In the genomic region with DNA sequence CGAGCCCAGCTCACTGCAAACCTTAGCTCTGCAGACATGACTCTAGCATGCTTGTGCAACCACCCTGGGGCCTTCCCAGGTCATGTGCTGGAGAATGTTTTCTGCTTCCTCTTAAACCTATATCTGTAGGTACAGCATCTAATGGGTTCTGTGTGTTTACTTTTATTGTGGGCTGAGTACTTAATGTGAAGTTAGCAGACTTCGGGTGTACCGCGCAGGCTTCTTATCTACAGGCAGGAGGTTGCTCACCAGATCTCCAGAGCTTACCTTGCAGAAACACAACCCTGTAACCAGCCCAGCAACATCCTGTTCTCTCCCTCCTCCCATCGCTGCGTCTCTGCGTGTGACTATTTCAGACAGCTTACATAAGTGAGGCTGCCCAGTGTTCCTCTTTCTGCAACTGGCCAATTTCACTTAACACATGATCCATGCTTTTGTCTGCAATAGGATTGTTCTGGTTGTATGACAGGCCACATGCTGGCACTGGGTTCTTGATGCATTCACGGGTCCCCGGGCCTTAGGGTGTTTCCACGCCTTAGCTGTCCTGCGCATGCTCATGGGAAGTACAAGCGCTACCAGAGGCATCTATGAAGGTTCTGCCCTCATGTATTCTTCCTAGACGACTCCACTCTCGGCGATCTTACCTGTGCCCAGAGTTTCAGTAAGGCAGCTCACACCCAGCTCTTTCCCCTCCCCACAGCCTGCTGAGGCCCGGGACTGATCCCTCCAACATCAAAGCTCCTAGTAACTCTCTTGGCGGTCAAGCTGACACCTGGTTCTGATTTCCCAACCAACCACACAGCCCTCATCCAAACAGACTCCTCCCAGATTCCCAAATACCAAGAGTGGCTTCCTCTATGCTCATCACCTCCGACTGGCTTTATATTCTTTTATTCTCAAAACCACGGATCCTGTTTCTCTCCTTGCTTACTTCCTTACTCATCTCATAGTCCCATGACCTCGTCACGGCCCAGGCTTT, we compare ENCODE assay signal across 9 mouse cellular contexts.
DNase-seq lines count a peak whose midpoint lies in the region; ATAC-seq and TF ChIP-seq lines count a peak whose summit lies in the region.
"Had no signal": no experiment of that assay in that cellular context is flagged by ENCODE, and none has a peak within 500 bp of the region (broad histone marks: within the 10 kb centered on the region; RNA-seq: fewer than 3 reads in every experiment).

No protein-coding gene starts in this region.

- no peak overlapping the region for H3K4me3 ChIP-seq in left cerebral cortex, adult 2 months
- H3K4me3 ChIP-seq in brown adipose tissue, adult 24 weeks (ENCODE audit: insufficient read depth, low read depth, low read length): no peak overlapping the region
- H3K4me3 ChIP-seq in limb, embryonic 12.5 days (replicated peaks): no peak overlapping the region
- no peak overlapping the region for H3K4me3 ChIP-seq in olfactory bulb, adult 2 months (ENCODE audit: insufficient read depth, low read depth, low read length)
- no peak overlapping the region for H3K4me3 ChIP-seq in kidney, adult 2 months (ENCODE audit: insufficient read depth, low read depth, low read length)
- H3K4me3 ChIP-seq: neural tube, embryonic 13.5 days had no signal

- no peak for TF ChIP-seq CTCF in left cerebral cortex, adult 2 months (IDR thresholded peaks at IDR 0.05)
- TF ChIP-seq CTCF in olfactory bulb, adult 2 months (IDR thresholded peaks at IDR 0.05; ENCODE audit: insufficient read depth, low read depth, low read length): no peak
- no peak for TF ChIP-seq CTCF in kidney, adult 2 months (conservative IDR thresholded peaks at IDR 0.05; ENCODE audit: insufficient read depth, insufficient read length, low read depth, low read length)

- WGBS in limb, embryonic 12.5 days: 51% methylated on average over 21 of the region's 21 CpGs
- WGBS in olfactory bulb, adult 2 months: 83% methylated on average over 21 of the region's 21 CpGs
- 78% methylated on average over 21 of the region's 21 CpGs for WGBS in kidney, adult 2 months

- no peak for ATAC-seq in limb, embryonic 12.5 days (ENCODE audit: insufficient number of reproducible peaks, insufficient read depth, low FRiP score, low TSS enrichment, low read depth)

- peak overlapping the region; percentile 7; the same call in 1 of the 2 replicates for H3K4me2 ChIP-seq in limb, embryonic 12.5 days
- H3K4me2 ChIP-seq: neural tube, embryonic 13.5 days had no signal

- peaks cover 7% of the 10 kb centered on the region; the same call in 1 of the 2 replicates for H3K4me1 ChIP-seq in brown adipose tissue, adult 24 weeks (ENCODE audit: control insufficient read depth, insufficient read depth, insufficient read length, low read length)
- peaks cover 61% of the 10 kb centered on the region for H3K4me1 ChIP-seq in limb, embryonic 12.5 days (replicated peaks)
- peaks cover 19% of the 10 kb centered on the region for H3K4me1 ChIP-seq in olfactory bulb, adult 2 months (ENCODE audit: control insufficient read depth, insufficient read depth, low read length)
- H3K4me1 ChIP-seq in kidney, adult 2 months (ENCODE audit: control insufficient read depth, insufficient read depth, low read length): peaks cover 6% of the 10 kb centered on the region; the same call in 1 of the 2 replicates

- no peaks in the 10 kb centered on the region for H3K27me3 ChIP-seq in limb, embryonic 12.5 days
- no peaks in the 10 kb centered on the region for H3K27me3 ChIP-seq in kidney, adult 2 months (replicated peaks; ENCODE audit: control insufficient read depth, insufficient read depth, low read length)
- H3K27me3 ChIP-seq: neural tube, embryonic 13.5 days had no signal

- TF ChIP-seq POLR2A in olfactory bulb, adult 2 months (IDR thresholded peaks at IDR 0.05; ENCODE audit: insufficient read depth, low read depth, low read length): no peak
- TF ChIP-seq POLR2A in kidney, adult 2 months (IDR thresholded peaks at IDR 0.05; ENCODE audit: low read depth, low read length): no peak

- peak in 1 of 2 experiments; percentile 51 for DNase-seq in left cerebral cortex, adult 2 months (ENCODE audit: extremely low spot score in 1 of 2, low spot score in 2 of 2)
- DNase-seq in left cerebral cortex, postnatal 10 days (ENCODE audit: extremely low spot score in 1 of 2, low spot score in 2 of 2): no peak
- no peak for DNase-seq in adrenal gland, postnatal 36 days
- DNase-seq in ovary, postnatal 14 days (ENCODE audit: low spot score): no peak
- DNase-seq in kidney, adult 2 months: no peak

- no peaks in the 10 kb centered on the region for H3K36me3 ChIP-seq in limb, embryonic 12.5 days
- H3K36me3 ChIP-seq in kidney, adult 2 months (ENCODE audit: control insufficient read depth, insufficient read depth, low read length): no peaks in the 10 kb centered on the region
- H3K36me3 ChIP-seq: neural tube, embryonic 13.5 days had no signal

- H3K9me3 ChIP-seq in limb, embryonic 12.5 days: no peaks in the 10 kb centered on the region
- H3K9me3 ChIP-seq: neural tube, embryonic 13.5 days had no signal

- H3K9ac ChIP-seq in limb, embryonic 12.5 days (replicated peaks): no peak overlapping the region
- H3K9ac ChIP-seq: neural tube, embryonic 13.5 days had no signal

- intact Hi-C loops in left cerebral cortex, adult 2 months (cut with DNase I): loop anchor here (2.0 kb wide), 1 partner anchor 59 kb away; no protein-coding TSS in a partner anchor
- intact Hi-C loops in left cerebral cortex, postnatal 10 days (cut with DNase I): no loop called here

- H3K27ac ChIP-seq in left cerebral cortex, adult 2 months: peak overlapping the region; percentile 70
- peak overlapping the region; percentile 55 for H3K27ac ChIP-seq in brown adipose tissue, adult 24 weeks (replicated peaks; ENCODE audit: low read depth, low read length)
- H3K27ac ChIP-seq in limb, embryonic 12.5 days: peak overlapping the region; percentile 71
- peak overlapping the region; percentile 2; the same call in 1 of the 2 replicates for H3K27ac ChIP-seq in olfactory bulb, adult 2 months (ENCODE audit: insufficient read depth, low read depth, low read length)
- H3K27ac ChIP-seq in kidney, adult 2 months (ENCODE audit: insufficient read depth, low read depth, low read length): no peak overlapping the region
- H3K27ac ChIP-seq: neural tube, embryonic 13.5 days had no signal
